Mouse (Mus musculus) monocyte, adult 2 months (primary cell): ENCODE data around the gene Tspan31.

Source experiments
- DNase-seq, 2 experiments: peaks; one replicate each; pipeline ENCODE4 v3.0.0; 2022; ENCODE audit warnings: low spot score in 2 of 2, low read depth in 1 of 2

Gene Tspan31

DNA sequence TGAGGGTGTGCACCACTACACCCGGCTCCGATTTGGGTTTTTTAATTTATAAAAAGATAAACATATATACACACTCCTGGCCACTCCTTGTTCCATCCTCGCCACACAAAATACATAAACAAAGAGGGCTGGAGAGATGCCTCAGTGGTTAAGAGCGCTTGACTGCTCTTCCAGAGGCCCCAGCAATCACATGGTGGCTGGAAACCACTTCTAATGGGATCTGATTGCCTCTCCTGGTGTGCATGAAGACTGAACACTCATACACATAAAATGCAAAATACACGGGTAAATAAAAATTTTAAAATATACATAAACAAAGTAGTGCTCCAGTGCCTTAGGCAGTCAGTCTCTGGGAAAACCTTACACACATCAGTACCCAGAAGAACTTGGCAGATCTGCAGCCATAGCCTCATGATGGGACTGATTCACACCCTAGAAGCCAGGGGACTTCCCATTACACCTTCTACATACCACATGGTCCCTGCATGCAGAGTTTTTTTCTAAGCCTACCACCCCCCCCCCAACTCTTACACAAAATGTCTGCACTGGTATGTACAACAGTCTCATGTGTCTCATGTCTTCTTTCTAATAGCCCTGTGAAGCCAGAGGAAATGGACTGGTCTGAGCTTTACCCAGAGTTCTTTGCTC, 27.5 kb downstream of the Tspan31 start:
- DNase-seq = no peak

DNA sequence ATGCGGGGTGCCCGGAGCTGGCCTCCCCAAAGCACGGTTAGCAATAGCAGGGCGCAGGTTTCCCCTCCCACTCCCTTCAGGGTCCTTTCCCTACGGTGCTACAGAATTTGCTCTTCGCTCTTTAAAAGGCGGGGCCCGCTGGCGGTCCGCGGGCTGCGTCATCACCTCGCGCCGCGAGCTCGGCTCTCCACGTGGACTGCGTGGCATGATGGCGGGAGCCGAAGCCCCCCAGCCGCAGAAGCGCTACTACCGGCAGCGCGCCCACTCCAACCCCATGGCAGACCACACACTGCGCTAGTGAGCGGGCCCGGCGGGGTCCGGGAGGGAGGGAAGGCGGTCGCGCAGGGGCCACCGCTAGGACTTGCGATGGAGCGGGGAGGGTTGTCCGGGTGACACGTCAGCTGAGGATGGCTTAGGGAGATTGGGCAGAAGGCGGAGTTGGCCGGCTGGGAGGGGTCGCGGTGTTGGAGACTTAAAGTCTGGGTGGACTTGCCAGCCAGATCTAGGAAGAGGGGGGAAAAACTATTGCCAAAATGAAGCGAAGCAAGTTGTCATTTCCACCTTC, 28.2 kb downstream of the Tspan31 start:
- DNase-seq = peak; percentile 48 to 79

DNA sequence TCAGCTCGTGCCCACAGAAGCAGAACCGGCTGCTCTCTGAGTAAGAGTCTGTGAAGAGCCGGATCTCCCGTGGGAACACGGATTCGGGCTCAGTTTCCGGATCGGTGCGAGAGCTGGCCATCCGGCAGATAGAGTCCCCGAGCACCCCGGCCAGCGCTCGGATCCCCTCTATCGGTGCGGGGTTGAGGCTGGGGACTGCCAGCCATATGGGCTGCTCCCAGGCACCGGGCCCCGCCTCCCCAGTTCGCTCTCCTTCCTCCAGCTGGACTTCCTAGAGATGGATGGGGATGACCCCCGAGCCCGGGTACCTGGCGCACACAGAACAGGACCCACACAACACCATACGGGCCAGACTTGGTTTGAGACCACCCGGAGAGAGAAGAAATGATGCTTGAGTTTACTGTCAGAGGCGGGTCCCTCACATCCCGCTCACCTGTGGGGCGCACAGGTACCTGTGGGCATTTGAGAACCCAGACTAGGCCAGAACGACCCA, 28.7 kb downstream of the Tspan31 start, which contains the start of the genes Mettl1 and Eef1akmt3:
Gene Mettl1 (plus strand): TSS at position 141 of the 493 bp plus-strand sequence.
Gene Eef1akmt3 (minus strand): TSS at position 240 of the 493 bp plus-strand sequence.
- DNase-seq = no peak

DNA sequence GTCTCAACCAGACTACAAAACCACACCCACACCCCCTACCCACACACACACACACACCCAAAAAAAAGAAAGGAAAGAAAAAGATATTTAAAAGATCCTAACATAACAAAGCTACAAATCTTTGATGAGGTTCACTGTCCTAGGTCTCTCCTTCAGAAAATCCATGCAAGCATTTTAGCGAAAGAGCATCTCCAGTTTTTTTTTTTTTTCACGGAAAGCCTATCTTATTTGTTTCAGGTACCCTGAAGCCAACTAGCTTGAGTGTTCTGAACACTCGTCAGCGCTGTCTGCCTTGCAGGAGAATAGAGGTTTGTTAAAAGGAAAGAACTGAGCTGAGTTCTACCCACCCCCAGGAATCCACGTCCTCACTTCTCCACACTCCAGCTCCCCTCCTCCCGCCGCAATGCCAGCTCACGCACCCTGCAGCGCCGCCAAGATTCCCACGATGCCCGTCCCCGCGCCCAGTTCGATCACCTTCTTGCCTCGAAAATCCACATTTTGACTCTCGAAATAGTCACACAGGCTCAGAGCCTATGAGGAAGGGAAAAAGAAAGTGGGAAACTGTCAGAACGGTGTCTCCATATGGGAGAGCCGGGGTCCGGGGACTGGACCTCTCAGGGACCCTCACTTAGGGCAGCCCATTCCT, 29.4 kb downstream of the Tspan31 start:
- DNase-seq = no peak

DNA sequence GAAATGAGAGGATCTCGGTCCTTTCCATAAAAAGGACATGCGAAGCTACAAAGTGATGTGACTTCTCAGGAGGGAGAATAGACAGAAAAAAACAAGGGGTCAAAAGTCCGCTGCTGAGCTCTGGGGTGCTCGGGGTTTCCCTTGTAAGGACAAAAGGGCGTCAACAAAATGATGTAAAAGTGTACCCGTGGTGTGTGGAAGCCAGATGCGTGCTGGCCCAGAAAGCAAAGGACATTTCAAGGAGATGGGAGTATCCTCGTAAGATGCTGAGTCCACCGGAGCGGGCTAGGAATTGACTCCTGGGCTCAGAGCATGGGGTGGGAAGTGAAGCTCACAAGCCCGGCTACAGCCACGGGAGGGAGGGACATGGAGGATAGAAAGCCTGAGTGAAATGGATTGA, 32.4 kb downstream of the Tspan31 start:
- no peak for DNase-seq

DNA sequence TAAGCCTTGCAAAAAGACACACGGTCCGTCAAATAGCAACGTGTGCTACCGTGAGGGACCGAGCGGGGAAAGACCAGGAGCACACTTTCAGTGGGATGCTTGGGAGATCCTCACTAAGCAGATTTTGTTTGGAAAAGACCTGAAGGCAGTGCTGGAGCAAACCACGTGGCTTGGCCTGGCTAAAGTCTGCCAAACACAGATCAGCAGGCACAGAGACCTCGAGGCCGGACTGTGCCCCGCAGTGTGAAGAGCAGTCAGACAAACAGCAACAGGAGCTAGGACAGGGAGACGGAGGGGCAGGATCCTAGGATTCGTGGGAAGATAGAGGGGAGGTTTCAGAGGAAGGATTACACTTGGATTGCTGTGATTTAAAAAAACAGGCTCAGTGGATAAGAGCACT, 33.8 kb downstream of the Tspan31 start:
- no peak for DNase-seq

DNA sequence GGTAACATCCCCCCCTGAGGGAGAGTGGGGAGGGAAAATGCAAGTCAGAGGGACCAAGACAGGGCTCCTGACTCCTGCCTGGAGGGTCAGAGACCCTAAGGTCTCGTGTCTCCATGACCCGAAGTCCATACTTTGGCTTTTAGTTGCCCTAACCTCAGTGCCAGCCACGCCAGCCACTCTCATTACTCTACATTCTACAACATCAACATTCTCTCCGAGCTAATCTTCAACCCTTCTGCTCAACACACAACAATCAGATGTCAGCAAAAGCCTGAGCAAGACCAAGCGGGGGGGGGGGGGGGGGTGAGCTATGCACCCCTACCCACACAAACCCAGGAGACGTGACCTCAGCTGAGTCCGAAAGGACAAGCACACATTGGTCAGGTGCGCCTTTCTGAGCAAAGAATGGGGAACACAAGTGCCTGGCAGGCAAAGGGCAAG, 36.7 kb downstream of the Tspan31 start:
- no peak for DNase-seq

DNA sequence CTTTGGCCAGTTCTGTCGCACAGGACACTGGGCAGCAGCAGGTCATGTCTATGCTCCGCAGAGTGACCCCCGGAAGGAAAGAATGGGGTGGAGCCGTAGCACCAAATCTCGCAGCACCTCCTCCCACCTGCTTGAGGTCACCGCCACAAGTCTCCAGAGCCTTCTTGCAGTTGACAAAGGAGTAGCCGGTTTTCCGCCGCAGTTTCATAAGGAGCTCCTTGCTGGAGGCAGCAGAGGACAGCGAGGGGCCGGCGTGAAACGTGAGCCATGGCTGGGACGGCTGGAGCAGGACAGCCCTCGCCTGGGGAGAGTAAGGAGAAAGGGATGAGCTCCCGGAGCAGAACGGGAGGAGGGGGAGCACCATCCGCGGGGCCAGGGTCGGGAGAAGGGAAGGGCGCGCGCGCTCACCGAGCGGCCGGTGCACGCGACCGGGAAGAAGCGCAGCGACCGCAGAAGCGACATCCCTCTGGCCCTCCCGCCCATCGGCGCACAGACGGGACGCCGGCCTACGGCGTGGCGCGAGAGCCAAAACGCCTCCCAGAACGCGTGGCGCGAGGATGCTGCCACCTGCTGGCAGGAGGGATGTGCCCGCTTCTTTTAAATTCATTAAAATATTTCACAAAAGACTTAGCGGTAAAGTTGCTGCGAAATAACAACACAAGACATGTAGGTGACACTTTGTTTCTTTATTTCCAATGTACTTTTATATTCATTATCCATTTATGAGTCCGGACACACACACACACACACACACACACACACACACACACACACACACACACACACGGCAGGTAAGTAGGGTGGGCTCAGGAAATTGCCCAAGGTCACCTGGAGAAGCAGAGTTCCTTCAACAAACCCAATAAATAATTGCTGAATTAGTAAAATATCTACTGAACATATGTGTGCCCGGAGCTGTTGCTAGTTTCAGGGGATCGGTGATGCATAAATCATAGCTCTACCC, 39.4 kb downstream of the Tspan31 start, which contains the start of gene Tsfm:
Gene Tsfm (minus strand): TSS at position 505 of the 961 bp plus-strand sequence.
- DNase-seq = peak; percentile 67 to 81

DNA sequence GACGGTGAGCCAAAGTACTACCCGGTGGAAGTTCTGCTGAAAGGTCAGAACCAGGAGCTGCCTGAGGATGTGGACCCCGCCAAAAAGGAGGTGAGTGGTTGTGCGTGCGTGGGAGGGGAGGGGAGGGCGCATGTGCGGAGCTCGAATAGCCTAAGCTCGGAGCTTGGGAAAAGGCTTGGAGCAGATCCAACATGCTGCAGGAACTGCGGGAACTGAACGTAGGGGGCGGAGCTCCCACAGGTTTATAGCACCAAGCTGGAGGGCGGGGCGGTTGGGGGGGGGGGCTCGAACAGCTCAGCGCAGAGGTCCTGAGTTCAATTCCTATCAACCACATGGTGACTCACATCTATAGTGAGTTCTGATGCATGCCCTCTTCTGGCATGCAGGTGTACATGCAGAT, 51.6 kb downstream of the Tspan31 start:
- DNase-seq = no peak
